Mouse (Mus musculus) forebrain, embryonic 10.5 days (tissue): ENCODE results near the gene Kcnma1. TPM values are rescaled to one million over a fixed set of nuclear protein-coding genes. Genes with fewer than 3 reads are reported as not detected.

Source experiments
- DNase-seq: peaks from one replicate; pipeline ENCODE4 v3.0.0-alpha.2; 2017; ENCODE audit warnings: low spot score; ENCODE audit errors: extremely low spot score
- H3K27ac ChIP-seq: fragments of 300-500 bp; sonication (generic); 2 replicates; pipeline ENCODE4 v1.5.1; 2016; ENCODE audit warnings: mild to moderate bottlenecking
- H3K27me3 ChIP-seq: fragments of 300-500 bp; sonication (generic); 2 replicates; pipeline ENCODE4 v1.6.1; 2016; ENCODE audit warnings: mild to moderate bottlenecking; ENCODE audit not compliant: poor library complexity, severe bottlenecking
- H3K36me3 ChIP-seq: fragments of 300-500 bp; sonication (generic); replicated peaks from 2 replicates; pipeline ENCODE4 v1.6.1; 2016; ENCODE audit warnings: mild to moderate bottlenecking, moderate library complexity
- H3K4me1 ChIP-seq: fragments of 300-500 bp; sonication (generic); 2 replicates; pipeline ENCODE4 v1.6.1; 2016
- H3K4me3 ChIP-seq: fragments of 300-500 bp; sonication (generic); 2 replicates; pipeline ENCODE4 v1.5.1; 2016; ENCODE audit warnings: mild to moderate bottlenecking, moderate library complexity
- H3K9me3 ChIP-seq: fragments of 300-500 bp; sonication (generic); 2 replicates; pipeline ENCODE4 v1.6.1; 2016; ENCODE audit warnings: mild to moderate bottlenecking, moderate library complexity
- WGBS: fragments of 180-500 bp; shearing (Covaris S2); methylation state at CpG from one replicate; pipeline ENCODE4 v1.1.7; 2016; 5-methylcytosine and 5-hydroxymethylcytosine counted together
- polyA plus RNA-seq: library from polyadenylated mRNA; unstranded; fragments of >200 nt; fragmentation: Nextera tagmentation; extraction: Ambion mirVana; gene quantifications from 2 replicates; pipeline ENCODE4 v1.2.1, GENCODE M21; 2016

Kcnma1 gene
- polyA plus RNA-seq, 1 experiment from 2014 or later, result 0.32 TPM

DNA sequence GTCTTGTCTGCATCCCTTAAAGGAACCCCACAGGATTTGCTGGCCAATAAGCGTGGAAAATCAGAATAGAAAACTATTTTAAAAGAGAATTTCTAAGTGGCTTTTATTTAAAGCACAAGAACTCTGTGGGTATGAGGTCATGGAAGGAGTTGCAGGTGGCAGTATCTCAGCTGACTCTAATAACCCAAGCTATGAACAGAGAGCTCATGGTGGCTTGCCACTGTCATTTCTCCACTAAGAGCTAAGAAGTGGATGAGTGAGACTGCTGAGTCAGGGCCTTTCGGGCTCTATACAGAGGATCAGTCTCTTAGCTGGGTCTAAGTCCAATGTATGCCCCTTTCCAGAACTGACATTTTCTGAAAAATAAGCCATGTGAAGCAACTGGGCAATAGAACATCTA, 713.8 kb downstream of the Kcnma1 start:
- Histone ChIP-seq H3K4me3 (no peak overlapping the region), H3K27me3 (no peaks in the 10 kb centered on the region), H3K9me3 (no peaks in the 10 kb centered on the region), H3K4me1 (no peaks in the 10 kb centered on the region), H3K27ac (no peak overlapping the region), H3K36me3 (no peaks in the 10 kb centered on the region)
- DNase-seq, result no peak
- 89% methylated on average over 2 of the region's 2 CpGs for WGBS

DNA sequence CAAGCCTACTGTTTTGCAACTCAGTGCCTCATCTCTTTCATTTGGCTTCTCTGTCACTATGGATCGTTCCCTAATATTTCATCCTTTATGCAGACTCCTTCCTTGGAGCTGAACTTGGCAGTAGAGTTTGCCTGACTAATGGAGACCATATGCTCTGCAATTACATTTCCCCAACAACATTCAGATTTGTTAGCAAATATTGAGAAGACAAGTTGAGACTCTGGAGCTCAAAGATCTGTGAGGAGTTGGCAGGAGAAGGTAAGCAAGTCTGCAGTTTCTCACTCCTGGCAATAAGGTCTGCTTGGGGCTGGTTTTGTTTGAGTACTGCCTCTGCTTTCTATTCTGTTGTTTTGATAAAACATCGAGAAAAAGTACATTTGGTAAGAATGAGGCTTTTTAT, 723.7 kb downstream of the Kcnma1 start:
- Histone ChIP-seq H3K36me3 (no peaks in the 10 kb centered on the region), H3K9me3 (no peaks in the 10 kb centered on the region), H3K4me1 (no peaks in the 10 kb centered on the region), H3K4me3 (no peak overlapping the region), H3K27ac (no peak overlapping the region), H3K27me3 (no peaks in the 10 kb centered on the region)
- WGBS, result 85% methylated on average over 2 of the region's 2 CpGs
- DNase-seq, result no peak

DNA sequence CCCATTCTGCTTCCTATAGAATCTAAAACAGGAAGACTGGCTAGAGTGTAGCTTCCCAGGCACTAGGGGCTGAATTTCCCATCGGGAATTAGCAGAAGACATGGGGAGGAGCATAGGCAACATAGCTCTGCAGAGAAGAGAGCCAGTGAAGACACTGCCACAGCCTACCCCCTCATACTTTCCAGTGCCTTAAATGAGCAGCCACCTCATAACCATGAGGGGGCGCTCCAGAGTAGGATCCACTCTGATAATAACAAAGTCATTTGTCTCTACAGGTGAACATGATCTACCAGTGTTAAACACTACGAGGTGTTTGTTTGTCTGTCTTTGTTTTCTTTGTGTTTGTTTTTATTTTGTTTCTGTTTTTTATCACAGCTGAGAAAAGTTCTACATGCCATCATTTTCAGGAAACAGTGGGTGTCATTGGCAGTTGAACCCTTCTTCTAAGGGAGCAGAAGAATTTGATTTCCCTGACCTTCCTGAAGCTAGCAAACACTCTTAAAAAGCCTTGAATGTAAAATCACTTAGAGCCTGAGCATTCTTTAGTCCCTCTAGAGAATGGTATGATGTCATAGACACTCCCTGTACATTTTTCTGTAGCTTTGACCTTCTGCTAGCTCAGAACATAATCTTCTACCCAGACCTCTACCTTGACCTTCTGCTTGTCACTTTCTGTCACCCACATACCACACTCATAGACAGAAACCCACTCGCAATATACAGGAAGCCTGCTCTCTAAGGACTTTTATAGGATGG, 747.6 kb downstream of the Kcnma1 start:
- no peak overlapping the region for H3K4me3 ChIP-seq
- DNase-seq, result no peak
- 61% methylated on average over 4 of the region's 4 CpGs for WGBS
- no peaks in the 10 kb centered on the region for H3K4me1 ChIP-seq
- no peaks in the 10 kb centered on the region for H3K9me3 ChIP-seq
- H3K27me3 ChIP-seq, result no peaks in the 10 kb centered on the region
- H3K27ac ChIP-seq, result no peak overlapping the region
- no peaks in the 10 kb centered on the region for H3K36me3 ChIP-seq

DNA sequence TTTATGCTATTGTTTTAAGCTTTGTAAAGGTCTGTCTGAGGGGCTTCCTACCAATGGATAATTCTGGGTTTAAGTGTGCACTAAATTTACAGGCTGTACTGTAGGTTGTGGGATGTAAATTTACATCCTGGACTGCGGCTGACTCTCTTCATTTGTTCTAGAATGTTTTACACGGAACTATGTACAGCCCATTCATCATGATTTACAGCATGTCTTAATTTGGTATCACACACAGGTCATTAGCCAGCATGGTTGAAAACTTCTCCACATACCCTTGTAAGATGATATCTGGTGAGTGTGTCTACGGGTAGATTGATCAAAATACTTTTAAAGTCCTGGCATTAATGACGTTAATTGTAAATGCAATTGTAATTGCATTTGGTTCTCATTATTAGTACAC, 761.1 kb downstream of the Kcnma1 start:
- H3K4me3 ChIP-seq, result no peak overlapping the region
- no peaks in the 10 kb centered on the region for H3K36me3 ChIP-seq
- no peaks in the 10 kb centered on the region for H3K4me1 ChIP-seq
- WGBS, result 92% methylated on average over 4 of the region's 4 CpGs
- no peaks in the 10 kb centered on the region for H3K9me3 ChIP-seq
- DNase-seq, result no peak
- no peak overlapping the region for H3K27ac ChIP-seq
- no peaks in the 10 kb centered on the region for H3K27me3 ChIP-seq

DNA sequence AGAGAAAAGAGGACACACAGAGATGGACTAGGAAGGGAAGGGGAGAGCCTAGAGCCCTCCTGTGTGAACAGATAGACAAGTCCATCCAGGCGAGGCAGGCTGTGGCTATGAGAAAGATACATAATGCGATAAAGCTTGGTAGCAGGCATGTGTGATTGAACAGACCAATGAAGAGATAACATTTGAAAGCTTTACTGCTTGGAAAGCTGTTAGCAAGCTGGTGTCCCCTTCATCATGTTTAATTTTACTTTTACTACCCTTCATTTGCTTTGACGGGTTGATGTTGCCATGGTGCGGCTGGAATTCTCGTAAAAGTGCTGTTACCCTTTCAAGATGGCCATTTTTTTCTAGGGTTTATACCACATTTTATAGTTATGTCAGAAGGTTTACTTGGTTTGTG, 769.8 kb downstream of the Kcnma1 start:
- Histone ChIP-seq H3K4me3 (no peak overlapping the region), H3K4me1 (no peaks in the 10 kb centered on the region), H3K27ac (no peak overlapping the region), H3K36me3 (no peaks in the 10 kb centered on the region), H3K27me3 (no peaks in the 10 kb centered on the region), H3K9me3 (no peaks in the 10 kb centered on the region)
- no peak for DNase-seq
- 88% methylated on average over 5 of the region's 5 CpGs for WGBS

DNA sequence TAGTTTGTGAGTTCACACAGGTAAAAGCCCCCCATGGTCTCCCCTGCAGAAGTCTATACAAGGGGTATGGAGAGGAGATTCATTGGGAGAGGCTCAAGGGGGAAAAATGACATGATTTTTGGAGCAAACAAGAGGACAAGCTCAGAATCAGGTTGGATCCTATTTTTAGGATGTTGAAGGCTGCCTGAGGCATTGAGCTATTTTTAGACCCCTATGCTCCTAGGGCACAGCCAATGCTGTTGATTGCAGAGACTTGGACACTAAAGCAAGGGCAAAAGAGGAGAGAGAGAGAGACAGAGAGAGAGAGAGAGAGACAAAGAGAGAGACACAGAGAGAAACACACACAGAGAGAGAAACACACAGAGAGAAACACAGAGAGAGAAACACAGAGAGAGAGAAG, 770.4 kb downstream of the Kcnma1 start:
- Histone ChIP-seq H3K27ac (no peak overlapping the region), H3K4me1 (no peaks in the 10 kb centered on the region), H3K9me3 (no peaks in the 10 kb centered on the region), H3K36me3 (no peaks in the 10 kb centered on the region), H3K4me3 (no peak overlapping the region), H3K27me3 (no peaks in the 10 kb centered on the region)
- no peak for DNase-seq

Other genes starting within 250 kb of the Kcnma1 start
- gene Dlg5, start 231.4 kb upstream of the Kcnma1 start, polyA plus RNA-seq, result 15.0 and 16.5 TPM in 2 replicates